Mouse (Mus musculus) stomach, embryonic 16.5 days (tissue): ENCODE measurements at regions not wholly inside any gene's neighbourhood (a gene's known extent, or its start where the extent isn't known, plus 50 kb on each side); places are given as distances from the start of the nearest gene placed in this dataset.

ENCODE experiments used
- ATAC-seq: fragments of 200-750 bp; cut with Nextera tagmentation; 2 replicates; pipeline ENCODE4 v1.8.0; 2017; ENCODE audit warnings: moderate number of reproducible peaks, moderate TSS enrichment; ENCODE audit not compliant: insufficient read depth, low FRiP score
- H3K27ac ChIP-seq: fragments of 300-500 bp; sonication (generic); 2 replicates; pipeline ENCODE4 v1.5.1; 2014; ENCODE audit warnings: low read length
- H3K27me3 ChIP-seq: fragments of 300-500 bp; sonication (generic); 2 replicates; pipeline ENCODE4 v1.6.1; 2014; ENCODE audit warnings: low read length, control low read depth, mixed read lengths; ENCODE audit not compliant: control insufficient read depth, insufficient read depth
- H3K36me3 ChIP-seq: fragments of 300-500 bp; sonication (generic); 2 replicates; pipeline ENCODE4 v1.6.1; 2014; ENCODE audit warnings: low read length; ENCODE audit not compliant: control insufficient read depth, insufficient read depth
- H3K4me1 ChIP-seq: fragments of 300-500 bp; sonication (generic); 2 replicates; pipeline ENCODE4 v1.6.1; 2014; ENCODE audit warnings: low read length, control low read depth, mixed read lengths; ENCODE audit not compliant: control insufficient read depth, insufficient read depth
- H3K4me2 ChIP-seq: fragments of 300-500 bp; sonication (generic); 2 replicates; pipeline ENCODE4 v1.6.1; 2014; ENCODE audit warnings: low read depth, low read length, mixed read lengths
- H3K4me3 ChIP-seq: fragments of 300-500 bp; sonication (generic); replicated peaks from 2 replicates; pipeline ENCODE4 v1.5.1; 2014; ENCODE audit warnings: mild to moderate bottlenecking, low read length
- H3K9ac ChIP-seq: fragments of 300-500 bp; sonication (generic); 2 replicates; pipeline ENCODE4 v1.6.1; 2014; ENCODE audit warnings: low read length
- H3K9me3 ChIP-seq: fragments of 300-500 bp; sonication (generic); replicated peaks from 2 replicates; pipeline ENCODE4 v1.6.1; 2016; ENCODE audit warnings: low read length, control low read depth; ENCODE audit not compliant: control insufficient read depth
- WGBS: fragments of 180-500 bp; shearing (Covaris S2); extraction: QIAGEN DNeasy Blood & Tissue Kit; methylation state at CpG from one replicate; pipeline ENCODE4 v1.1.7; 2014; 5-methylcytosine and 5-hydroxymethylcytosine counted together

GRCm38 (mm10) chr13:115346115-115347021, 244.6 kb upstream of the Itga1 start:
- Histone ChIP-seq H3K9me3 (no peaks in the 10 kb centered on the region), H3K27ac (no peak overlapping the region), H3K27me3 (no peaks in the 10 kb centered on the region), H3K4me3 (peak overlapping the region; percentile 25), H3K9ac (no peak overlapping the region), H3K4me2 (peak overlapping the region; percentile 51), H3K4me1 (peaks cover 8% of the 10 kb centered on the region), H3K36me3 (no peaks in the 10 kb centered on the region)
- 21% methylated on average over 20 of the region's 20 CpGs for WGBS
- peak; percentile 29; the same call in 1 of the 2 replicates for ATAC-seq

- Histone ChIP-seq H3K4me3 (no peak overlapping the region), H3K27ac (no peak overlapping the region), H3K9me3 (no peaks in the 10 kb centered on the region), H3K4me1 (no peaks in the 10 kb centered on the region), H3K36me3 (no peaks in the 10 kb centered on the region), H3K27me3 (no peaks in the 10 kb centered on the region), H3K9ac (no peak overlapping the region), H3K4me2 (no peak overlapping the region)
- WGBS, result 75% methylated on average over 9 of the region's 9 CpGs
- ATAC-seq, result no peak
Measured at GRCm38 (mm10) chr13:115329000-115329960, 227.5 kb upstream of the Itga1 start.

GRCm38 (mm10) chr13:115326294-115326693, 224.5 kb upstream of the Itga1 start:
- no peaks in the 10 kb centered on the region for H3K36me3 ChIP-seq
- ATAC-seq, result no peak

GRCm38 (mm10) chr13:115316681-115317080, 214.9 kb upstream of the Itga1 start:
- no peak for ATAC-seq
- Histone ChIP-seq H3K27ac (no peak overlapping the region), H3K4me1 (no peaks in the 10 kb centered on the region), H3K9ac (no peak overlapping the region), H3K27me3 (no peaks in the 10 kb centered on the region), H3K4me2 (no peak overlapping the region), H3K9me3 (no peaks in the 10 kb centered on the region), H3K4me3 (no peak overlapping the region), H3K36me3 (no peaks in the 10 kb centered on the region)
- WGBS, result 78% methylated on average over 3 of the region's 3 CpGs

More at GRCm38 (mm10) chr13:115326294-115326693, 224.5 kb upstream of the Itga1 start:
- Histone ChIP-seq H3K4me2 (no peak overlapping the region), H3K9me3 (no peaks in the 10 kb centered on the region), H3K4me3 (no peak overlapping the region), H3K27ac (no peak overlapping the region), H3K9ac (no peak overlapping the region), H3K27me3 (no peaks in the 10 kb centered on the region), H3K4me1 (no peaks in the 10 kb centered on the region)
- WGBS, result 71% methylated on average over 2 of the region's 2 CpGs

- Histone ChIP-seq H3K36me3 (no peaks in the 10 kb centered on the region), H3K9ac (no peak overlapping the region), H3K27me3 (no peaks in the 10 kb centered on the region), H3K9me3 (no peaks in the 10 kb centered on the region), H3K4me3 (no peak overlapping the region), H3K4me1 (no peaks in the 10 kb centered on the region), H3K4me2 (no peak overlapping the region), H3K27ac (no peak overlapping the region)
- no peak for ATAC-seq
- 73% methylated on average over 3 of the region's 3 CpGs for WGBS
Measured at GRCm38 (mm10) chr13:115308586-115308985, 206.8 kb upstream of the Itga1 start.

GRCm38 (mm10) chr13:115287371-115287770, 185.6 kb upstream of the Itga1 start:
- no peaks in the 10 kb centered on the region for H3K27me3 ChIP-seq
- H3K4me1 ChIP-seq, result no peaks in the 10 kb centered on the region
- 31% methylated on average over 3 of the region's 3 CpGs for WGBS
- H3K4me3 ChIP-seq, result no peak overlapping the region
- no peak overlapping the region for H3K9ac ChIP-seq
- no peak overlapping the region for H3K27ac ChIP-seq
- no peak overlapping the region for H3K4me2 ChIP-seq
- ATAC-seq, result no peak
- no peaks in the 10 kb centered on the region for H3K36me3 ChIP-seq
- H3K9me3 ChIP-seq, result no peaks in the 10 kb centered on the region

GRCm38 (mm10) chr13:115266164-115266563, 164.4 kb upstream of the Itga1 start:
- H3K9ac ChIP-seq, result no peak overlapping the region
- ATAC-seq, result no peak
- no peak overlapping the region for H3K27ac ChIP-seq
- no peak overlapping the region for H3K4me2 ChIP-seq
- WGBS, result 56% methylated on average over 6 of the region's 6 CpGs
- no peaks in the 10 kb centered on the region for H3K27me3 ChIP-seq
- H3K4me1 ChIP-seq, result no peaks in the 10 kb centered on the region
- H3K9me3 ChIP-seq, result no peaks in the 10 kb centered on the region
- no peak overlapping the region for H3K4me3 ChIP-seq
- no peaks in the 10 kb centered on the region for H3K36me3 ChIP-seq

GRCm38 (mm10) chr13:115257345-115257744, 155.6 kb upstream of the Itga1 start:
- Histone ChIP-seq H3K27ac (no peak overlapping the region), H3K9ac (no peak overlapping the region), H3K4me1 (no peaks in the 10 kb centered on the region), H3K36me3 (no peaks in the 10 kb centered on the region), H3K4me2 (no peak overlapping the region), H3K27me3 (no peaks in the 10 kb centered on the region), H3K4me3 (no peak overlapping the region), H3K9me3 (no peaks in the 10 kb centered on the region)
- ATAC-seq, result no peak
- WGBS, result 71% methylated on average over 2 of the region's 2 CpGs

- H3K4me1 ChIP-seq, result no peaks in the 10 kb centered on the region
- no peaks in the 10 kb centered on the region for H3K9me3 ChIP-seq
- ATAC-seq, result no peak
- H3K9ac ChIP-seq, result no peak overlapping the region
- 37% methylated on average over 3 of the region's 3 CpGs for WGBS
- no peak overlapping the region for H3K27ac ChIP-seq
- no peak overlapping the region for H3K4me3 ChIP-seq
- H3K27me3 ChIP-seq, result no peaks in the 10 kb centered on the region
- H3K36me3 ChIP-seq, result no peaks in the 10 kb centered on the region
- H3K4me2 ChIP-seq, result no peak overlapping the region
Measured at GRCm38 (mm10) chr13:115252541-115252940, 150.8 kb upstream of the Itga1 start.
